Mouse (Mus musculus) layer of hippocampus, adult 6 months (tissue): ENCODE results near the gene Cib4. TPM values are rescaled to one million over a fixed set of nuclear protein-coding genes. Genes with fewer than 3 reads are reported as not detected.

ENCODE experiments used
- long read RNA-seq, 2 experiments: library from polyadenylated mRNA; unstranded; transcript quantifications; one replicate each; pipeline ENCODE4 v2.0.0; 2019 to 2020
- polyA plus RNA-seq: library from polyadenylated mRNA; unstranded; fragments of <200 nt; fragmentation: Nextera tagmentation; gene quantifications from 2 replicates; pipeline ENCODE4 v1.2.3, GENCODE M21; 2021

The Cib4 gene
- polyA plus RNA-seq = not detected in 2 replicates
- long read RNA-seq, experiment 1 = 0 reads
- long read RNA-seq, experiment 2 = 0 reads

DNA sequence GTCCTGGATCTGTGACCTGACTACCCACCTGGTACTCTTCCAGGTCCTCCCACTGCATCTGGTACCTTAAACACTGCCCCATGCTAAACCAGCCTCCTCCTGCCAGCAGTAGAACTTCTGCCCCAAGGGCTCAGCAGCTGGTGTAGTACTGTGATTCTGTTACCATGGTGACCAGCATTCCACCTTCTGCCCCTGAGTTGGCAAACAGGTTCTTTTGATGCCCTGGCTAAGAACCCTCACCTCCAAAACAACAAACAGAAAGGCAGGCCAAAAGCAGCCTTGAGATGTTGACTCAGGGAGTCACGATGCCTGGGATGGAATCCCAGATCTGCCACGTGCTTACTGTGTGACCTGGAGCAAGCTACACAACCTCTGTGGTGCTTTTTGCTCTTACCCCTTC is at the start of gene Cib4:
Gene Cib4 (minus strand): TSS at position 139 of the 400 bp plus-strand sequence.

DNA sequence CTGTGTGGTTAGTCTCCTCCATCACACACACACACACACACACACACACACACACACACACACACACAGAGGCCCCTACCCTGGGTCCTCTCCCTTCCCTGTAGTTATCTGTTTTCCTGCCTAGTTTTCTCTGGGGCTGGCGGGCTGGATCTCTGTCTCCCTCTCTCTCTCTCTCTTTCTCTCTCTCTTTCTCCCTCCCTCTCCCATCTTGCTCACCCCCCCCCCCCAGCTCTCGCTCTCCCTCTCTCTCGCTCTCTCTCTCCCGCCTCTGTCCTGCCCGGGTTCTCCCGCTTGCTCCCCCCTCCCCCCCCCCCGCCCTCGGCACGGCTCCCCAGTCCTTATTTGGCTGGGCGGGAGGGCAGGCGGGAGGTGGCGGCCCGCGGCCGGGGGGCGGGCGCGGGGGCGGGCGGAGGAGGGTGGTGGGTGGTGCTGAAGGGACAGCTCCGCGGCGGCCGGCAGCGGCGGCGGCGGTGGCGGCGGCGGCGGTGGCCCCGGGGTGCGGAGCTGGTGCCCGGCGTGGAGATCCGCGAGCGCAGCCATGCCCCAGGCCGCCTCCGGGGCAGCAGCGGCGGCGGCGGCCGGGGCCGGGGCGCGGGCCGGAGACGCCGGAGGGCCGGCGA is 42.2 kb upstream of the Cib4 start, which contains the start of gene Kcnk3:
Gene Kcnk3 (plus strand): TSS at position 490 of the 620 bp plus-strand sequence.

DNA sequence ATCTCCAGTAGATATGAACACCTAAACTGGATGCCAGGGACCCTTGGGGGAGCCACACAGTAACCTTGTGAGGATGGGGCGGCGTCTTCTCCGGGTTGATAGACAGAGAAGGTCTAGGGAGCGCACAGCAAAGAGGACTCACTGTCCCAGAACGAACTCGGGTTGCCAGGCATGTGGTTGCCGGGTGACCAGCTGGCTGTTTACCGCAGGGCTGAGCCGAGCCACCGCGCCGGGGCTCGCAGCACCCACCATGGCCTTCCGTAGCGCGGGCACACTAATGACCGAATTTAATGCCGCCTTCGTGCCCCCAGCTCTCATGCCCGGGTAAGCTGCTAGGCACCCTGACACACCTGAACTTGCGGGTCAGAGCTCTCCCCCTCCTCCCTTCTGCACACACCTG is 79.8 kb downstream of the Cib4 start, which contains the start of gene 1700001C02Rik:
Gene 1700001C02Rik (plus strand): TSS at position 187 of the 400 bp plus-strand sequence.

DNA sequence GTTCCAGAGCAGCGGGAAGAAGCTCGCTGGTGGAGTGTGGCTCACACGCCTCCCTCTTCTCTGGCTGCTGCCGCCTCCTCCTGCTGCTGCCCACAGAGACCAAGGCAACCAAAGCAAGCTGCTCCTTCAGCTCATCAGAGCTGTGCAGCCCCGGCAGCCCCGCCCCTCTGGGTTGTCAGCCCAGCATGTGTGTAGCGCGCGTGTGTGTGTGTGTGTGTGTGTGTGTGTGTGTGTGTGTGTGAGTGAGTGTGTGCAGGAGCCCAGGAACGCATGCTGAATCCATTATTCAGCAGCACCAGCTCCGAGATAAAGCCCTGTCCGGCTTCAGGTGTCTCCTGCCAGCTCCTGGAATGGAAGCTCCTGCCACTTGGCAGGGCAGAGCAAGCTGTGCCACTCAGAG is 83.8 kb downstream of the Cib4 start, which contains the start of gene Otof:
Gene Otof (minus strand): TSS at position 112 of the 400 bp plus-strand sequence.

Other genes starting within 250 kb of the Cib4 start
- 0.60 and 1.1 TPM in 2 replicates for gene Otof, start 83.9 kb downstream of the Cib4 start, polyA plus RNA-seq
- gene 1700001C02Rik, start 79.8 kb downstream of the Cib4 start, polyA plus RNA-seq = 5.7 and 9.7 TPM in 2 replicates
- 1.4 and 2.0 TPM in 2 replicates for gene Kcnk3, start 42.3 kb upstream of the Cib4 start, polyA plus RNA-seq
- gene Slc35f6, start 102.1 kb upstream of the Cib4 start, polyA plus RNA-seq = 18.3 and 20.1 TPM in 2 replicates
- gene Cenpa, start 120.9 kb upstream of the Cib4 start, polyA plus RNA-seq = 4.6 and 7.5 TPM in 2 replicates
- gene Dpysl5, start 165.7 kb upstream of the Cib4 start, polyA plus RNA-seq = 3.4 and 4.5 TPM in 2 replicates